Mouse (Mus musculus): Measurements from ENCODE around the gene Gm20388. TPM values are rescaled to one million over a fixed set of nuclear protein-coding genes. Genes with fewer than 3 reads are reported as not detected.
A peak's percentile ranks its signal among the peaks of the same experiment; 100 is the strongest.

Gene Gm20388
- polyA plus RNA-seq, 2 experiments = 8.5 TPM; not detected in 1

- H3K27me3 ChIP-seq (ENCODE audit: control insufficient read depth, insufficient read depth, low read length) = no peaks in the 10 kb centered on the region; the same call in 1 of the 2 replicates
- no peak for DNase-seq (ENCODE audit: low read depth in 3 of 3, low spot score in 3 of 3)
- no peak overlapping the region for H3K27ac ChIP-seq
- peaks cover 5% of the 10 kb centered on the region for H3K9me3 ChIP-seq (ENCODE audit: control insufficient read depth, low read length)
- no peak for TF ChIP-seq EP300 (IDR thresholded peaks at IDR 0.05; ENCODE audit: low read depth)
- no peak for TF ChIP-seq CTCF (IDR thresholded peaks at IDR 0.05; ENCODE audit: low read depth)
- no peak overlapping the region for H3K4me3 ChIP-seq (ENCODE audit: insufficient read depth in 1 of 2, low read depth in 2 of 2, low read length in 2 of 2)
- no peaks in the 10 kb centered on the region for H3K4me1 ChIP-seq (replicated peaks; ENCODE audit: control insufficient read depth in 2 of 2, insufficient read depth in 2 of 2, low read length in 1 of 2)
- ATAC-seq (ENCODE audit: insufficient read depth) = no peak
- no peaks in the 10 kb centered on the region for H3K36me3 ChIP-seq (replicated peaks; ENCODE audit: control insufficient read depth, insufficient read depth, low read depth)
- H3K9ac ChIP-seq (replicated peaks) = no peak overlapping the region
- no peak overlapping the region for H3K4me2 ChIP-seq (ENCODE audit: low read depth)
- WGBS (ENCODE audit: insufficient replicate concordance) = 87% methylated on average over 7 of the region's 7 CpGs
Observed at GRCm38 (mm10) chr8:120433143-120433542, 522.5 kb downstream of the Gm20388 start.

GRCm38 (mm10) chr8:120433734-120434133 is 523.1 kb downstream of the Gm20388 start:
- Histone ChIP-seq H3K27me3 (ENCODE audit: control insufficient read depth, insufficient read depth, low read length) (no peaks in the 10 kb centered on the region; the same call in 1 of the 2 replicates), H3K4me3 (ENCODE audit: insufficient read depth in 1 of 2, low read depth in 2 of 2, low read length in 2 of 2) (no peak overlapping the region), H3K36me3 (replicated peaks; ENCODE audit: control insufficient read depth, insufficient read depth, low read depth) (no peaks in the 10 kb centered on the region), H3K4me2 (ENCODE audit: low read depth) (no peak overlapping the region), H3K9me3 (ENCODE audit: control insufficient read depth, low read length) (peaks cover 5% of the 10 kb centered on the region), H3K9ac (replicated peaks) (no peak overlapping the region), H3K4me1 (replicated peaks; ENCODE audit: control insufficient read depth in 2 of 2, insufficient read depth in 2 of 2, low read length in 1 of 2) (no peaks in the 10 kb centered on the region), H3K27ac (no peak overlapping the region)
- ATAC-seq (ENCODE audit: insufficient read depth) = no peak
- DNase-seq (ENCODE audit: low read depth in 3 of 3, low spot score in 3 of 3) = no peak
- WGBS (ENCODE audit: insufficient replicate concordance) = 83% methylated on average over 1 of the region's 1 CpGs
- TF ChIP-seq EP300 (IDR thresholded peaks at IDR 0.05; ENCODE audit: low read depth) (no peak), CTCF (IDR thresholded peaks at IDR 0.05; ENCODE audit: low read depth) (peak; percentile 67)

GRCm38 (mm10) chr8:120435781-120436180 is 525.1 kb downstream of the Gm20388 start:
- H3K9ac ChIP-seq (replicated peaks) = no peak overlapping the region
- H3K4me1 ChIP-seq (replicated peaks; ENCODE audit: control insufficient read depth in 2 of 2, insufficient read depth in 2 of 2, low read length in 1 of 2) = no peaks in the 10 kb centered on the region
- H3K27ac ChIP-seq = no peak overlapping the region
- TF ChIP-seq EP300 (IDR thresholded peaks at IDR 0.05; ENCODE audit: low read depth) (no peak), CTCF (IDR thresholded peaks at IDR 0.05; ENCODE audit: low read depth) (no peak)
- H3K4me3 ChIP-seq (ENCODE audit: insufficient read depth in 1 of 2, low read depth in 2 of 2, low read length in 2 of 2) = no peak overlapping the region
- no peaks in the 10 kb centered on the region; the same call in 1 of the 2 replicates for H3K27me3 ChIP-seq (ENCODE audit: control insufficient read depth, insufficient read depth, low read length)
- DNase-seq (ENCODE audit: low read depth in 3 of 3, low spot score in 3 of 3) (no peak), ATAC-seq (ENCODE audit: insufficient read depth) (no peak)
- H3K36me3 ChIP-seq (replicated peaks; ENCODE audit: control insufficient read depth, insufficient read depth, low read depth) = no peaks in the 10 kb centered on the region
- H3K9me3 ChIP-seq (ENCODE audit: control insufficient read depth, low read length) = peaks cover 5% of the 10 kb centered on the region
- 70% methylated on average over 15 of the region's 15 CpGs for WGBS (ENCODE audit: insufficient replicate concordance)
- no peak overlapping the region for H3K4me2 ChIP-seq (ENCODE audit: low read depth)

GRCm38 (mm10) chr8:120436491-120437030 is 525.9 kb downstream of the Gm20388 start:
- H3K4me1 ChIP-seq (replicated peaks; ENCODE audit: control insufficient read depth in 2 of 2, insufficient read depth in 2 of 2, low read length in 1 of 2) = peaks cover 0 to 2% of the 10 kb centered on the region in 2 experiments; a peak in 3 of 4 replicates
- DNase-seq (ENCODE audit: low read depth in 3 of 3, low spot score in 3 of 3) = no peak
- peaks cover 5% of the 10 kb centered on the region for H3K9me3 ChIP-seq (ENCODE audit: control insufficient read depth, low read length)
- H3K4me3 ChIP-seq (ENCODE audit: insufficient read depth in 1 of 2, low read depth in 2 of 2, low read length in 2 of 2) = no peak overlapping the region
- WGBS (ENCODE audit: insufficient replicate concordance) = 34% methylated on average over 5 of the region's 5 CpGs
- no peaks in the 10 kb centered on the region for H3K36me3 ChIP-seq (replicated peaks; ENCODE audit: control insufficient read depth, insufficient read depth, low read depth)
- no peak overlapping the region for H3K9ac ChIP-seq (replicated peaks)
- ATAC-seq (ENCODE audit: insufficient read depth) = no peak
- H3K27me3 ChIP-seq (ENCODE audit: control insufficient read depth, insufficient read depth, low read length) = no peaks in the 10 kb centered on the region; the same call in 1 of the 2 replicates
- H3K27ac ChIP-seq = no peak overlapping the region
- no peak for TF ChIP-seq CTCF (IDR thresholded peaks at IDR 0.05; ENCODE audit: low read depth)
- TF ChIP-seq EP300 (IDR thresholded peaks at IDR 0.05; ENCODE audit: low read depth) = no peak
- H3K4me2 ChIP-seq (ENCODE audit: low read depth) = no peak overlapping the region

GRCm38 (mm10) chr8:120437207-120437606 is 526.6 kb downstream of the Gm20388 start:
- ATAC-seq (ENCODE audit: insufficient read depth) (no peak), DNase-seq (ENCODE audit: low read depth in 3 of 3, low spot score in 3 of 3) (no peak)
- Histone ChIP-seq H3K27me3 (ENCODE audit: control insufficient read depth, insufficient read depth, low read length) (no peaks in the 10 kb centered on the region; the same call in 1 of the 2 replicates), H3K4me2 (ENCODE audit: low read depth) (no peak overlapping the region), H3K36me3 (replicated peaks; ENCODE audit: control insufficient read depth, insufficient read depth, low read depth) (no peaks in the 10 kb centered on the region), H3K4me3 (ENCODE audit: insufficient read depth in 1 of 2, low read depth in 2 of 2, low read length in 2 of 2) (no peak overlapping the region), H3K9ac (replicated peaks) (no peak overlapping the region), H3K27ac (no peak overlapping the region), H3K4me1 (replicated peaks; ENCODE audit: control insufficient read depth in 2 of 2, insufficient read depth in 2 of 2, low read length in 1 of 2) (peaks cover 2 to 5% of the 10 kb centered on the region in 2 experiments; a peak in 3 of 4 replicates), H3K9me3 (ENCODE audit: control insufficient read depth, low read length) (peaks cover 5% of the 10 kb centered on the region)
- 63% methylated on average over 1 of the region's 1 CpGs for WGBS (ENCODE audit: insufficient replicate concordance)
- TF ChIP-seq CTCF (IDR thresholded peaks at IDR 0.05; ENCODE audit: low read depth) (no peak), EP300 (IDR thresholded peaks at IDR 0.05; ENCODE audit: low read depth) (no peak)

All from liver, embryonic 14.5 days (tissue).